Mouse (Mus musculus) cerebellum, adult 2 months (tissue): Measurements from ENCODE around the gene S100a8. TPM values are rescaled to one million over a fixed set of nuclear protein-coding genes. Genes with fewer than 3 reads are reported as not detected.

ENCODE experiments used
- DNase-seq, 2 experiments: peaks; one replicate each; pipeline ENCODE4 v3.0.0; 2021
- H3K27ac ChIP-seq: fragments of 200-500 bp; 2 replicates; pipeline ENCODE4 v1.5.1; 2012; ENCODE audit warnings: low read length, control low read depth, inconsistent platforms; ENCODE audit not compliant: insufficient read depth
- H3K27me3 ChIP-seq: fragments of 200-500 bp; 2 replicates; pipeline ENCODE4 v1.6.1; 2012; ENCODE audit warnings: inconsistent platforms, mild to moderate bottlenecking, low read length, moderate library complexity; ENCODE audit not compliant: control insufficient read depth, insufficient read depth
- H3K4me1 ChIP-seq: fragments of 200-500 bp; 2 replicates; pipeline ENCODE4 v1.6.1; 2011; ENCODE audit warnings: low read length; ENCODE audit not compliant: control insufficient read depth, insufficient read depth
- H3K4me3 ChIP-seq: fragments of 200-500 bp; replicated peaks from 2 replicates; pipeline ENCODE3; 2011; ENCODE audit warnings: mild to moderate bottlenecking, low read depth, low read length, control low read depth; ENCODE audit not compliant: insufficient read depth
- CTCF ChIP-seq: fragments of 200-500 bp; IDR thresholded peaks from 2 replicates; pipeline ENCODE4 v1.5.1; 2011; ENCODE audit warnings: low read depth, mild to moderate bottlenecking, control low read depth, low read length, moderate library complexity, borderline replicate concordance; ENCODE audit not compliant: insufficient read depth
- POLR2A ChIP-seq: fragments of 200-500 bp; IDR thresholded peaks from 2 replicates; pipeline ENCODE4 v1.6.1; 2011; ENCODE audit warnings: low read length, control low read depth, borderline replicate concordance; ENCODE audit not compliant: insufficient read depth
- WGBS: fragments of 180-500 bp; shearing (Covaris S2); methylation state at CpG from one replicate; pipeline ENCODE4 v1.1.7; 2018; 5-methylcytosine and 5-hydroxymethylcytosine counted together
- polyA plus RNA-seq: library from polyadenylated mRNA; depleted of rRNA; stranded (reverse); fragments of >200 nt; gene quantifications from 2 replicates; pipeline ENCODE4 v1.2.3, GENCODE M21; 2012; rRNA removed

The S100a8 gene
- polyA plus RNA-seq, 1 experiment, result 8.4 TPM

GRCm38 (mm10) chr3:90693496-90693895 is 24.7 kb downstream of the S100a8 start:
- WGBS, result 82% methylated on average over 2 of the region's 2 CpGs
- H3K27ac ChIP-seq, result no peak overlapping the region
- H3K4me3 ChIP-seq, result no peak overlapping the region
- DNase-seq, result no peak
- H3K27me3 ChIP-seq, result no peaks in the 10 kb centered on the region
- no peak for TF ChIP-seq POLR2A
- TF ChIP-seq CTCF, result no peak
- H3K4me1 ChIP-seq, result no peaks in the 10 kb centered on the region

DNA sequence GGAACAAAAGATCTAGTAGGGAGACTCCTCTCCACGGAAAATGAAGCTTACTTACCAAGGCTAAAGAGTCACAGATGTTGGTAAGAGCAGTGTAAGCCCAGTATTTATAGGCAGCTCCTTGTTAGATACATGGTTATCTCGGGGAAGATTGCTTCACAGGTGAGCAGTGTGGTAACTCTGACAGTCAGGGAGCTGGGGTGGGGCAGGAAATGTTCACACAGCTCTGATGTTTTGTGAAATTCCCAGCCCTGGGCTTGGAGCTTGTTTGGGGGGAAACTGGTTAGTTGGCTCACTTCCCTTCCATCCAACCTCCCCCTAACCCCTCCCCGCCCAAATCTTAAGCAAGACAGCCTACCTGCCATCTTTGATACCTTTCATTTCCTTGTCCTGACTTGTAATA is 26.8 kb downstream of the S100a8 start, which contains the start of gene S100a9:
Gene S100a9 (minus strand): TSS at position 109 of the 400 bp plus-strand sequence.
- WGBS, result 60% methylated on average over 3 of the region's 3 CpGs
- no peak for TF ChIP-seq CTCF
- no peak for TF ChIP-seq POLR2A
- Histone ChIP-seq H3K27ac (no peak within 1 kb of the TSS), H3K4me3 (no peak within 1 kb of the TSS), H3K4me1 (no peaks in the 10 kb centered on the region), H3K27me3 (no peaks in the 10 kb centered on the region)
- no peak for DNase-seq

GRCm38 (mm10) chr3:90702244-90702643 is 33.5 kb downstream of the S100a8 start:
- H3K27me3 ChIP-seq, result no peaks in the 10 kb centered on the region; the same call in 1 of the 2 replicates
- 81% methylated on average over 2 of the region's 2 CpGs for WGBS
- TF ChIP-seq POLR2A, result no peak
- TF ChIP-seq CTCF, result no peak
- H3K4me1 ChIP-seq, result no peaks in the 10 kb centered on the region
- H3K27ac ChIP-seq, result no peak overlapping the region
- no peak overlapping the region for H3K4me3 ChIP-seq
- DNase-seq, result no peak

- H3K27me3 ChIP-seq, result no peaks in the 10 kb centered on the region; the same call in 1 of the 2 replicates
- TF ChIP-seq POLR2A, result no peak
- TF ChIP-seq CTCF, result peak; percentile 32; the same call in 1 of the 2 replicates
- H3K4me1 ChIP-seq, result no peaks in the 10 kb centered on the region
- H3K4me3 ChIP-seq, result no peak overlapping the region
- no peak overlapping the region for H3K27ac ChIP-seq
- 19% methylated on average over 4 of the region's 4 CpGs for WGBS
- DNase-seq, result peak in 1 of 2 experiments; percentile 6
These were observed 39.9 kb downstream of the S100a8 start for GRCm38 (mm10) chr3:90708523-90709202.

DNA sequence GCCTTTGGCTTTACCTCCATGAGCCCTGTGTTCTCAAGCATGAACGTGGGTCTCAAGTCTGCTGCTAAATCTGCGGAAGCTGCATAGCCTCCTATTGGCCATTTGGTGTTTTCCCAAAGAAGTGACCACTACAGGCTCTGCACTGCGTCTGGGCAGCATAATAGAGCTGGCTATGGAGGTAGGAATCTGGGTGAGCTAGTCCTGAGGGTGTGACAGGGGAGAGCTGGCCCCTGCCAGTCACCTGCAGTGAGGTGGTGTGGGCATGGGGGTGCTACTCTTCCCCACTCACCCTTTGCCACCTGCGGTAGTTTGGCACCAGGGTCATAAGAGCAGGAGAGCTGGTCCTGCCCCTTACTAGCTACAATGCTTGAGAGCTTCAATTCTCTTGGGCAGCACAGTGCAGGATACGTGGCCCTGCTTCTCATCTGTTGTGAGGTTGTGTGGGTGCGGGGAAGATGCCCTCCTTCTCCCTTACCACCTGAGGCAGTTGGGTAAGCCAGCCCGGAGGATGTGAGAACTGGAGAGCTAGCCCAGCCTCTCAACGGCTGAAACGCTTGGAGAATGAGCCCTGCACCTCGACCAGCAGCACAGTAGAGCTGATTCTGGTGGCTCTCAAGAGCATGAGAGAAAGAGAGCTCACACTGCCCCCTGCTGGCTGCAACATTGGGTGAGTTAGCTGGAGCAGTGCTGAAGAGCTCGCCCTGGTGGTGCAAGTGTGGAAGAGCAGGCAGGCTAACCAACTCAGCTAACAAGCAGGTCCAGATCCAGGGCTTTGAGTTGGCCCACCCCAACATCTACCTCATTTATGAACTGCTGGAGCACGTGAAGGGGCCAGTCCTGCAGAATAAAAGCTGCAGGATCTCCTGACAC is 41.0 kb downstream of the S100a8 start:
- Histone ChIP-seq H3K4me1 (no peaks in the 10 kb centered on the region), H3K27ac (no peak overlapping the region), H3K27me3 (no peaks in the 10 kb centered on the region; the same call in 1 of the 2 replicates), H3K4me3 (no peak overlapping the region)
- DNase-seq, result peak; percentile 44 to 59
- WGBS, result 51% methylated on average over 12 of the region's 12 CpGs
- TF ChIP-seq CTCF (peak; percentile 88), POLR2A (no peak)

Other genes with a start within 250 kb of the S100a8 start
- 48.5 and 51.4 TPM in 2 replicates for gene Ints3, start 235.4 kb upstream of the S100a8 start, polyA plus RNA-seq
- gene Npr1, start 203.1 kb upstream of the S100a8 start, polyA plus RNA-seq, result 16.1 TPM in 2 replicates
- gene Ilf2, start 192.9 kb upstream of the S100a8 start, polyA plus RNA-seq, result 98.7 and 107 TPM in 2 replicates
- 77.6 and 82.4 TPM in 2 replicates for gene Snapin, start 177.9 kb upstream of the S100a8 start, polyA plus RNA-seq
- gene Chtop, start 159.5 kb upstream of the S100a8 start, polyA plus RNA-seq, result 148 and 151 TPM in 2 replicates
- 205 and 240 TPM in 2 replicates for gene S100a1, start 154.6 kb upstream of the S100a8 start, polyA plus RNA-seq
- gene S100a13, start 154.5 kb upstream of the S100a8 start, polyA plus RNA-seq, result 57.9 and 66.1 TPM in 2 replicates
- not detected in 2 replicates for gene S100a14, start 142.1 kb upstream of the S100a8 start, polyA plus RNA-seq
- 137 and 149 TPM in 2 replicates for gene S100a16, start 131.7 kb upstream of the S100a8 start, polyA plus RNA-seq
- 0.86 and 1.3 TPM in 2 replicates for gene S100a3, start 108.4 kb upstream of the S100a8 start, polyA plus RNA-seq
- not detected in 2 replicates for gene S100a2, start 78.7 kb upstream of the S100a8 start, polyA plus RNA-seq
- gene Gm42674, start 67.1 kb upstream of the S100a8 start, polyA plus RNA-seq, result not detected in 2 replicates
- gene S100a4, start 65.2 kb upstream of the S100a8 start, polyA plus RNA-seq, result 2.7 and 4.1 TPM in 2 replicates
- gene S100a5, start 60.5 kb upstream of the S100a8 start, polyA plus RNA-seq, result not detected in 2 replicates
- 32.0 and 36.0 TPM in 2 replicates for gene S100a6, start 56.1 kb upstream of the S100a8 start, polyA plus RNA-seq
- 0.31 and 0.38 TPM in 2 replicates for gene S100a7a, start 15.0 kb upstream of the S100a8 start, polyA plus RNA-seq
- gene S100a9, start 26.7 kb downstream of the S100a8 start, polyA plus RNA-seq, result 5.3 and 18.0 TPM in 2 replicates
- not detected in 2 replicates for gene Pglyrp4, start 57.9 kb downstream of the S100a8 start, polyA plus RNA-seq
- gene Gm5849, start 108.9 kb downstream of the S100a8 start, polyA plus RNA-seq, result not detected in 2 replicates